Mouse (Mus musculus) cerebellum, postnatal 14 days (tissue): Measurements from ENCODE around the gene Riox1.
A peak's percentile ranks its signal among the peaks of the same experiment; 100 is the strongest.
"Not testable (repeated sequence)": the region's sequence is repeated elsewhere in the genome, so short reads cannot be mapped to it uniquely, and the experiment has no call there.

Experiments used
- DNase-seq, 2 experiments: peaks; one replicate each; pipeline ENCODE4 v3.0.0; 2021; ENCODE audit warnings: mixed read lengths in 2 of 2

Gene Riox1

GRCm38 (mm10) chr12:83950493-83950839 lies at the start of gene Riox1:
Gene Riox1 (plus strand): TSS chr12:83950608.
- DNase-seq, result peak; percentile 86

GRCm38 (mm10) chr12:83910451-83910850 lies 40.0 kb upstream of the Riox1 start:
- no peak for DNase-seq

DNA sequence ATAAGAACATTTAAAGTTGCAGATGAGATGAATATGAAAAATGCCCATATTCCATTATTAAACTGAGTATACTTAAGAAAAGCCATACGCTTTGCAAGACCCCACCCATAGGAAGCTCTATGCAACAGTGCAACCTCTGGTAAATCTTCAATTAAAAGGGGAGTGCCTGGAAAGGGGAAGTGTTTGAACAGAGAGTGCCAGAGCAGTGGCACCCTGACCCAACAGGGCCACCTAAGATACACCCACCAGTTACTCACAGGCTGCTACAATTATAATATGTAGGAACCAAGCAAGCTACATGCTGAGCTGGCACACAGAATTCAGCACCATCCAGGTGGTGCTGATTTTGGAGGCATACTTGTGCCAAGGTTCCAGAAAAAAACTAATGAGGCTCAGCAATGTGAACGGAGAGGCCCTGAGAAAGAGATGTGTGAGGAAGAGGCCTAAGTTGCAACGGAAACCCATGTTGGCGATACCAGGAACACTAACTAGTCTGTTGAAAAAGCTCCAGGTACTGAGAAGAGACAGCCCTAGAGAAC lies 36.1 kb upstream of the Riox1 start:
- peak; percentile 48 to 70 for DNase-seq

DNA sequence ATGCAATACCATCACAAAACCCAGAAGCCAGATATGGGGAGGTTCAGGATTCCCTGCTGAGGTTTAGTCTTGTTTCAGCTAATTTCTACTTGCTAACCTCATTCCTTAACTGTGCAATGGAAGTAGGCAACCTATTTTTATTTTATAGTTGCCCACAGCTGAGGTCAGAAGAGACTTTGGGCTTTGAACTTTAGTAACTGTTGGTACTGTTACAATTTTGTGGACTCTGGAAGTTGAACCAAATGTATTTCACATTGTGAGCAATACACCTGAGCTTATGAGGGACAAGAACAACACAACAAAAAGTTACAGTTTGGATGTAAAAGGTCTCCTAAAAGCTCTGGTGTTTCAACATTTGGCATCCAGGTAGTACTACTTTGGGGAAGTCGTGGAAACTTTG lies 35.6 kb upstream of the Riox1 start:
- no peak for DNase-seq

- DNase-seq, result peak; percentile 43 to 54
These were observed 33.5 kb upstream of the Riox1 start for GRCm38 (mm10) chr12:83916884-83917283.

- DNase-seq, result peak; percentile 59 to 62
These were observed 29.5 kb upstream of the Riox1 start for GRCm38 (mm10) chr12:83920721-83921441.

- DNase-seq, result peak; percentile 98 to 99
These were observed 28.6 kb upstream of the Riox1 start, which contains the start of gene Numb for GRCm38 (mm10) chr12:83921535-83922381. Gene Numb (minus strand): TSS chr12:83921934.

DNA sequence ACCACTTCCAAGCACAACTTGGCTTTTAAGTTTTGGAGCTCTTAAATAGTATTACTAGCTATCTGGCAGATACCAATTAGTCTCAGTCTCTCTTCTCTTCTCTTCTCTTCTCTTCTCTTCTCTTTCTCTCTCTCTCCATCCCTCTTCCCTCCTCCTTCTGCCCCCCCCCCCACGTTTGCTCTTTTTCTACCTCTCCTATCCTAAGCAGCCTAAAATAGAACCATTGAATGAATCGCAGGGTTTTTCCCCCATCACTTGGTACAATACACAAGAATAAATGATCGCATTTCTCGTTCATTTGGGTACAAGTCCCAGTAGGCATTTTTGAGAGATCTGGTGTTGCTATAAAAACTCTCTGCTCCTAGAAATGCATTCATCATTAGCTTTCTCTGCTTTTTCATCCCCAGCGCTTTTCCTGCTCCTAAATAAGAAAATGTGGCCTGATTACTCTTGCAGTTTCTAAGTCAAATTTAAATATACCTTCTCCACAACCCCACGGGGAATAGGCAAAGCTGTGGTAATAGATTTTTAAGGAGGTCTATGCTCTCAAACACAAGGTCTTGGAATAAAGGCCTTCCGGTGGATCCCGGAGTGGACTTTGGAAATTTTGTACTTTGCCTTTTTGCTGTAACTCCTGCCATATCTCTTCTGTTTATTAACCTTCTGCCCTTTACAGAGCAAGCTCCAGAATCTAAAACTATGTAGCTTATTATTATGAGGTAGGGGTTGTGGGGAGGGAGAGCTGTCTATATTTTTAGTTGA lies 27.5 kb upstream of the Riox1 start:
- no peak for DNase-seq

DNA sequence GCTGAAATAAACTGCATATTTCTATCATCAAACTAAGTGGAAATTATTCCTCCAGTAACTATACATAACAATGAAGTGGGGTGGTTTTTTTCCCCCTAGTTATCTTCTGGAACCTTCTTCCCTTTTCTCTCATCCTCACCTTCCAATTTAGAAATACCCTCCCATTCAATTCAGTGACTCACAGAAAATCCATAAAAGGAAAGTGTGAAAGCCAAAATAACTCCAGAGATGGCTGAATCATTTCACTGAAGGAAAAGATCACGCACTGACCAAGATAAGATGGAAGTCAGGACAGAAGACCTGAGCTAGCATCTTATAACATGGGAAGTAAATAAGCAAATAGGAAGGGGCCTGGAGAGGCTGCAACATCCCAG lies 26.9 kb upstream of the Riox1 start:
- DNase-seq, result no peak

DNA sequence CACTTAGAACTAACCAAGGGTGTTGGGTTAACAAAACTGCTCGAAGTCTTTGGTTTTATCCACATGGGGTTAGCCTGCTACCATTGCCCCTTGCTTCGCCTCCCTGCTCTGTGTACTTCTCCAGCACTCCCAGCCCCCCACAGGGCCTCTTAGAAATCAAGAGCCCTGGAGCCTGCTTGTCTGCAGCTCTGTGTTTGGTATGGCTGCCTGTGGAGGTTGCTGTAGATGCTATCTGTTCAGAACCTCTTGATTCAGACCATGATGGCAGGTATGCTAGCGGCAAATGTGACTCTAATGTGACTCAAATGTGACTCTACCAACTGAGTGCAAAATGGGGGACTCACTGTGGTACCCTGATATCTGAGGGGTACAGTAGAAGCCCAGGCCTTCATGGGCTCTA lies 26.1 kb upstream of the Riox1 start:
- no peak for DNase-seq

DNA sequence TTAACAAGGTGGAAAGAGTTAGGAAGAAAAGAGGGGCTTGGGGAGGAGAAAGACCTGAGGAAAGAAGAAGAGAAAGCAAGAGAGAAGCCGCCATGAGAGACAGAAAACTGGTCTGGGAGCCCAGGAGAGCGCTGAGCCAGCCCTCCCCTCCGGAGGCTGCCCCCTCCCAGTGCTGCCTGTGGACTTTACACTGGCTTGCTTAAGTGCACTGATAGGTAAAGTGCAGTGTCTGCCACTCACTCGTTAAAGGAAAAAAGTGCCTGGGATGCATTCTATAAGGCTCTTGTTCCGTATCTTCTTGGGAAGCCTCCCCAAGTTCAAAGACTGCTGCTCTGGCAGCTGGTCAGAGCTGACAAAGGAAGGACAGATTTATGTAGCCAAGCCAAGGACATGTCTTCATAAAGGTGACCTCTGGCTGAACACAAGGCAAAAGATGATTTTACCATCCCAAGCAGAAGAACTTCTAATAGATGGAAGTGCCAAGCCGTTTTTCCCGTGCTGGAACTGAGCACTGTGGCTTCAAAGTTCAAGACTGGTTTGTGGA lies 25.2 kb upstream of the Riox1 start:
- DNase-seq, result no peak

- no peak for DNase-seq
These were observed 24.3 kb upstream of the Riox1 start for GRCm38 (mm10) chr12:83926061-83926460.

DNA sequence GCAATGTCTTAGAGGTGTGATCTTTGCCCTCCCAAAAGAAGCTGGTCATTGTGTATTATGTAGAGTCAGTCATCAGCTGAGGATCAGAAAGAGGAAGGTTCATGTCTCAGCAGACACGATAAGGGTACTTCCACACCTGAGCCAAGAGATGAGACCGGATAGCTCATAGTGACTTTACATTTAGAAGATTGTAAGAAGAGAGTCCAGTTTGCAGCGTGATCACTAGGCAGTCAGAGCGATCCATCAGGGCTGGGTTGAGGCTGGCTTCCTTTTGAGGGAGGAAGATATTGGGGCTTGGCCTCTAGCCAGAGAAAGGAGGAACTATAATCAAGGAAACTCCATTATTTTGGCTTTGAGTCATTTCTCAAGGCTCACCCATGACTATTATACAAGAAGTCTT lies 22.7 kb upstream of the Riox1 start:
- DNase-seq, result no peak

DNA sequence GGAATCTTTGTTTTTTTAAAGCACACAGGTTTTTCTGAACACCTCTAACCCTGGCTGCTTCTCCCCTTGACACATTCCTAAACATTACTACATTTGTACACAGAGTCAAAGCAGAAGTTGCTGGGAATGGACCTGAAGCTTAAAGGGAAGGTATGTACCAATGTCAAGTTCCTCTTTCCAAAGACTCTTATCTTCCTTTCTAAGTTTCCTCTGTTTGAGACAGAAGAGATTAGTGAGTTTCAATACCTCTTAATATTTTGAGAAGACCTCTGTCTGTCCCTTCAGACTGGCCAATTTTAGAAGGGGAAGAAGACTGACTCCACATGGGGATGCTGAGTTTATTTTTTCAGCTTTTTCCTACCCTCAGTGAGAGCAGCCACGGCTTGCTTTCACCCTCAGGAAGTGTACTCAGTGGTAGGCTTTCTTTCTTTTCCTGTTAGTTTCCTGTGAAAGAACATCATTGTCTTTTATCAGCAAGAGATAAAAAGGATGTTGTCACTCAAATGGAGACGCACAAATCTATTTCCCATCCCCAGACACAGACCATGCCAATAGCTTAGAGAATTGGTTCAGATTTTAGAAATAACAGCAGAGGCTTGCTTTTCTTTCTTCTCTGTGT lies 21.1 kb upstream of the Riox1 start:
- DNase-seq, result no peak

- no peak for DNase-seq
These were observed 12.8 kb upstream of the Riox1 start for GRCm38 (mm10) chr12:83937600-83937999.

GRCm38 (mm10) chr12:83938592-83938991 lies 11.8 kb upstream of the Riox1 start:
- not testable (repeated sequence) for DNase-seq

DNA sequence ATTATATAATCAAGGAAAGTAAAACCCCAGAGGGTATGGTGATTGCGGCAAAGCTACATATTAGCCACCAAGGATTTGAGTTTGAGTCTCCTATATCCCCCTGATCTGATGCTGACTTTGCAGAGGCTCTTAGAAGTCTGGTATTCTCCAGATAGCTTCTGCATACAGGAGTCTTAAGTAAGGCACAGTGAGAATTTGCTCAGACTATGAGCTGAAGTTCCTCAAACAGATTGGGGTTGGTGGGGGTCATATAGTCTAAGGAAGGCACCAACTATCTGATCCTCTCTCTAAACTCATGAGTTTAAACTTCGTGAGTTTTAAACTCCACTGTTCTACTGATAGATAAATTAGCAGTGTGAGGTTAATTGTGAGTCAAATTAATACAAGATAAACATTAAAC lies 11.1 kb upstream of the Riox1 start:
- DNase-seq, result no peak

- DNase-seq, result no peak
These were observed 10.4 kb upstream of the Riox1 start for GRCm38 (mm10) chr12:83940031-83940430.

- DNase-seq, result no peak
These were observed 8.5 kb upstream of the Riox1 start for GRCm38 (mm10) chr12:83941938-83942337.

DNA sequence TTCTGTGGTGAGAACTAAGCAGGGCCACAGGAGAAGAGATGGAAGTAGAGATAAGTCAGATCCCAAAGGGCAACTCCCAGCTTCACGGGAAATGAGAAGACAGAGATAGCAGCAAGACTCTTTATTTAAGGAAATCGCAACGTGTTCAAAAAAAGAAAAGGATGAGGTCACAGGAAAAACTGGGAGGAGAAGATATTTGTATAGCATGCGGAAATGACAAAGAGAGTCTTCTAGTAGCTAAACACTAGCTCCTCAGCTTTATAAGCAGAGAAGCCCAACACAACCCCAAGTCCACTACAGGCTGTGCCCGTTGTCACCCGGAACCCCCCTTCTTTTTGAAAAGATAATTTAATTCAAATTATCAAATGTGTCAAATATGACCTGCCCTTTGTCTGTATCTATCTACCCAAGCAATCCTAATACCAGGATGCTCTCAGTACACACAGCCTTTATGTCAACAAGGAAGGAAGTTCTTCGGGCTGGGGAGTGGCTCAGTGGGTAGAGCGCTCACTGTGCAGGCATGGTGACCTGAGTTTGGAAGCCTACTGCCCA lies 3.1 kb upstream of the Riox1 start:
- DNase-seq, result no peak

DNA sequence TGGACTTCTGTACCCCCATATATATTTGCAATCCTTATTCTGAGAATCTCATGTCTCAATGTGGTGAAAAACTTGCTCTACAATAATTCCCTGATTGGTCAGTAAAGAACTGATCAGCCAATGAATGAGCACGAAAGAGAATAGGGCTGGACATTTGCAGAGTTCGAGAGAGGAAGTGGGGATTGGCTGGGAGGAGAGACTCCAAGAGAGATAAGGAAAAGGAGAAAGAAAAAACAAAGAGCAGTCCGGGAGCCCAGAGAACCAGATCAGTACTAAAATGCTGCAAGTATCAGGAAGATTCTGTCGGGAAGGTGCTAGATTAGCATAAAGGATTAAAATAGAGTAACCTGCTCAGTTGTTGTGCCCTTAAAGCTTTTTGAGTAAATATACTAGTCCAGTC lies 1.4 kb upstream of the Riox1 start:
- no peak for DNase-seq
